Mouse (Mus musculus) limb, embryonic 13.5 days (tissue): Measurements from ENCODE around the gene Rora. TPM values are rescaled to one million over a fixed set of nuclear protein-coding genes. Genes with fewer than 3 reads are reported as not detected.
A peak's percentile ranks its signal among the peaks of the same experiment; 100 is the strongest.

Source experiments
- ATAC-seq: fragments of 200-750 bp; cut with Nextera tagmentation; 2 replicates; pipeline ENCODE4 v1.8.0; 2017; ENCODE audit warnings: low read depth, moderate number of reproducible peaks, moderate TSS enrichment; ENCODE audit not compliant: low FRiP score
- H3K27ac ChIP-seq: fragments of 300-500 bp; sonication (generic); 2 replicates; pipeline ENCODE4 v1.5.1; 2015; ENCODE audit warnings: inconsistent platforms, mild to moderate bottlenecking, moderate library complexity
- H3K27me3 ChIP-seq: fragments of 300-500 bp; sonication (generic); 2 replicates; pipeline ENCODE4 v1.6.1; 2015; ENCODE audit warnings: mild to moderate bottlenecking, inconsistent platforms
- H3K36me3 ChIP-seq: fragments of 300-500 bp; sonication (generic); 2 replicates; pipeline ENCODE4 v1.6.1; 2015; ENCODE audit warnings: inconsistent platforms, mild to moderate bottlenecking, moderate library complexity
- H3K4me1 ChIP-seq: fragments of 300-500 bp; sonication (generic); 2 replicates; pipeline ENCODE4 v1.6.1; 2015; ENCODE audit warnings: inconsistent platforms
- H3K4me2 ChIP-seq: fragments of 300-500 bp; sonication (generic); replicated peaks from 2 replicates; pipeline ENCODE4 v1.6.1; 2015; ENCODE audit warnings: inconsistent platforms, mild to moderate bottlenecking, moderate library complexity
- H3K4me3 ChIP-seq: fragments of 300-500 bp; sonication (generic); 2 replicates; pipeline ENCODE4 v1.5.1; 2015; ENCODE audit warnings: moderate library complexity, mild to moderate bottlenecking, inconsistent platforms
- H3K9ac ChIP-seq: fragments of 300-500 bp; sonication (generic); 2 replicates; pipeline ENCODE4 v1.6.1; 2015; ENCODE audit warnings: mild to moderate bottlenecking, inconsistent platforms
- H3K9me3 ChIP-seq: fragments of 300-500 bp; sonication (generic); 2 replicates; pipeline ENCODE4 v1.6.1; 2016; ENCODE audit warnings: inconsistent platforms
- WGBS: fragments of 180-500 bp; shearing (Covaris S2); methylation state at CpG from one replicate; pipeline ENCODE4 v1.1.7; 2015; 5-methylcytosine and 5-hydroxymethylcytosine counted together
- polyA plus RNA-seq: library from polyadenylated mRNA; unstranded; fragments of >200 nt; fragmentation: Nextera tagmentation; extraction: Ambion mirVana; gene quantifications from 2 replicates; pipeline ENCODE4 v1.2.1, GENCODE M21; 2015

The Rora gene
- polyA plus RNA-seq, 1 experiment from 2014 or later, result 9.6 TPM

- H3K36me3 ChIP-seq, result no peaks in the 10 kb centered on the region
- peaks cover 51% of the 10 kb centered on the region for H3K4me1 ChIP-seq
Observed at GRCm38 (mm10) chr9:69294856-69295255, 641.3 kb downstream of the Rora start.

GRCm38 (mm10) chr9:69295826-69296225 lies 642.2 kb downstream of the Rora start:
- peaks cover 42% of the 10 kb centered on the region for H3K27me3 ChIP-seq
- H3K9ac ChIP-seq, result no peak overlapping the region
- no peak for ATAC-seq
- WGBS, result 52% methylated on average over 3 of the region's 3 CpGs
- no peaks in the 10 kb centered on the region for H3K9me3 ChIP-seq
- H3K4me2 ChIP-seq, result no peak overlapping the region
- H3K36me3 ChIP-seq, result no peaks in the 10 kb centered on the region
- H3K4me1 ChIP-seq, result peaks cover 56% of the 10 kb centered on the region
- H3K4me3 ChIP-seq, result no peak overlapping the region
- H3K27ac ChIP-seq, result no peak overlapping the region

More at GRCm38 (mm10) chr9:69294856-69295255, 641.3 kb downstream of the Rora start:
- no peak overlapping the region for H3K27ac ChIP-seq
- H3K27me3 ChIP-seq, result peaks cover 42% of the 10 kb centered on the region
- no peak for ATAC-seq
- no peak overlapping the region for H3K4me2 ChIP-seq
- no peak overlapping the region for H3K9ac ChIP-seq
- 77% methylated on average over 14 of the region's 14 CpGs for WGBS
- H3K9me3 ChIP-seq, result no peaks in the 10 kb centered on the region
- no peak overlapping the region for H3K4me3 ChIP-seq

- 19% methylated on average over 2 of the region's 2 CpGs for WGBS
- Histone ChIP-seq H3K4me2 (no peak overlapping the region), H3K36me3 (no peaks in the 10 kb centered on the region), H3K4me3 (no peak overlapping the region), H3K4me1 (peaks cover 56% of the 10 kb centered on the region), H3K27ac (no peak overlapping the region), H3K9me3 (no peaks in the 10 kb centered on the region), H3K27me3 (peaks cover 39% of the 10 kb centered on the region), H3K9ac (no peak overlapping the region)
- ATAC-seq, result no peak
Observed at GRCm38 (mm10) chr9:69296418-69296817, 642.8 kb downstream of the Rora start.

- Histone ChIP-seq H3K4me1 (peaks cover 57% of the 10 kb centered on the region), H3K9ac (no peak overlapping the region), H3K4me3 (no peak overlapping the region), H3K27me3 (peaks cover 36% of the 10 kb centered on the region), H3K4me2 (no peak overlapping the region), H3K27ac (no peak overlapping the region), H3K9me3 (no peaks in the 10 kb centered on the region), H3K36me3 (no peaks in the 10 kb centered on the region)
- no peak for ATAC-seq
- 81% methylated on average over 7 of the region's 7 CpGs for whole genome bisulfite sequencing
Observed at GRCm38 (mm10) chr9:69297766-69298375, 644.3 kb downstream of the Rora start.

- Histone ChIP-seq H3K9me3 (no peaks in the 10 kb centered on the region), H3K27ac (no peak overlapping the region), H3K4me3 (no peak overlapping the region), H3K9ac (no peak overlapping the region), H3K27me3 (peaks cover 28% of the 10 kb centered on the region), H3K36me3 (no peaks in the 10 kb centered on the region), H3K4me2 (no peak overlapping the region), H3K4me1 (peaks cover 52% of the 10 kb centered on the region)
- WGBS, result 73% methylated on average over 12 of the region's 12 CpGs
- no peak for ATAC-seq
Observed at GRCm38 (mm10) chr9:69298566-69299335, 645.2 kb downstream of the Rora start.

GRCm38 (mm10) chr9:69299484-69299883 lies 645.9 kb downstream of the Rora start:
- no peak overlapping the region for H3K4me3 ChIP-seq
- WGBS, result 71% methylated on average over 2 of the region's 2 CpGs
- H3K36me3 ChIP-seq, result no peaks in the 10 kb centered on the region

GRCm38 (mm10) chr9:69300296-69300695 lies 646.7 kb downstream of the Rora start:
- ATAC-seq, result no peak
- Histone ChIP-seq H3K36me3 (no peaks in the 10 kb centered on the region), H3K27me3 (peaks cover 14% of the 10 kb centered on the region), H3K4me1 (peaks cover 57% of the 10 kb centered on the region), H3K9ac (no peak overlapping the region), H3K27ac (no peak overlapping the region), H3K4me3 (no peak overlapping the region), H3K4me2 (no peak overlapping the region), H3K9me3 (no peaks in the 10 kb centered on the region)
- 80% methylated on average over 8 of the region's 8 CpGs for WGBS

More at GRCm38 (mm10) chr9:69299484-69299883, 645.9 kb downstream of the Rora start:
- Histone ChIP-seq H3K9ac (no peak overlapping the region), H3K27ac (no peak overlapping the region), H3K4me1 (peaks cover 56% of the 10 kb centered on the region), H3K27me3 (peaks cover 20% of the 10 kb centered on the region), H3K9me3 (no peaks in the 10 kb centered on the region), H3K4me2 (no peak overlapping the region)
- no peak for ATAC-seq

GRCm38 (mm10) chr9:69301445-69301844 lies 647.9 kb downstream of the Rora start:
- no peaks in the 10 kb centered on the region for H3K36me3 ChIP-seq
- ATAC-seq, result no peak
- peak overlapping the region; percentile 48 for H3K4me2 ChIP-seq
- H3K9ac ChIP-seq, result no peak overlapping the region
- H3K27me3 ChIP-seq, result peaks cover 12% of the 10 kb centered on the region
- peak overlapping the region; percentile 5; the same call in 1 of the 2 replicates for H3K4me3 ChIP-seq
- peak overlapping the region; percentile 52; the same call in 1 of the 2 replicates for H3K27ac ChIP-seq
- WGBS, result 7% methylated on average over 9 of the region's 9 CpGs
- no peaks in the 10 kb centered on the region for H3K9me3 ChIP-seq
- H3K4me1 ChIP-seq, result peaks cover 56% of the 10 kb centered on the region

GRCm38 (mm10) chr9:69301955-69302354 lies 648.4 kb downstream of the Rora start:
- Histone ChIP-seq H3K9ac (no peak overlapping the region), H3K4me3 (0 out of 2 replicates have a peak overlapping the region, but pooled peaks have one; percentile 5), H3K27me3 (peaks cover 12% of the 10 kb centered on the region), H3K27ac (peak overlapping the region; percentile 52; the same call in 1 of the 2 replicates), H3K36me3 (no peaks in the 10 kb centered on the region), H3K4me2 (peak overlapping the region; percentile 48), H3K4me1 (peaks cover 62% of the 10 kb centered on the region), H3K9me3 (no peaks in the 10 kb centered on the region)
- WGBS, result 5% methylated on average over 4 of the region's 4 CpGs
- no peak for ATAC-seq

- Histone ChIP-seq H3K4me3 (no peak overlapping the region), H3K9me3 (no peaks in the 10 kb centered on the region), H3K36me3 (no peaks in the 10 kb centered on the region), H3K4me2 (peak overlapping the region; percentile 21; the same call in 1 of the 2 replicates), H3K4me1 (peaks cover 63% of the 10 kb centered on the region), H3K9ac (no peak overlapping the region), H3K27me3 (peaks cover 12% of the 10 kb centered on the region), H3K27ac (no peak overlapping the region)
- ATAC-seq, result no peak
- WGBS, result 13% methylated on average over 5 of the region's 5 CpGs
Observed at GRCm38 (mm10) chr9:69302846-69303245, 649.3 kb downstream of the Rora start.

- Histone ChIP-seq H3K27me3 (peaks cover 12% of the 10 kb centered on the region), H3K4me1 (peaks cover 63% of the 10 kb centered on the region), H3K4me2 (no peak overlapping the region), H3K9me3 (no peaks in the 10 kb centered on the region), H3K4me3 (no peak overlapping the region), H3K9ac (no peak overlapping the region), H3K27ac (no peak overlapping the region), H3K36me3 (no peaks in the 10 kb centered on the region)
- no peak; the same call in 1 of the 2 replicates for ATAC-seq
- 61% methylated on average over 4 of the region's 4 CpGs for WGBS
Observed at GRCm38 (mm10) chr9:69303346-69303944, 649.9 kb downstream of the Rora start.

- Histone ChIP-seq H3K36me3 (no peaks in the 10 kb centered on the region), H3K9ac (no peak overlapping the region), H3K4me2 (no peak overlapping the region), H3K27me3 (peaks cover 12% of the 10 kb centered on the region), H3K4me3 (no peak overlapping the region), H3K27ac (no peak overlapping the region), H3K9me3 (no peaks in the 10 kb centered on the region), H3K4me1 (peaks cover 57% of the 10 kb centered on the region)
- ATAC-seq, result no peak
- 91% methylated on average over 4 of the region's 4 CpGs for WGBS
Observed at GRCm38 (mm10) chr9:69303962-69304361, 650.4 kb downstream of the Rora start.
